Mouse (Mus musculus): ENCODE measurements at regions not wholly inside any gene's neighbourhood (a gene's known extent, or its start where the extent isn't known, plus 50 kb on each side); places are given as distances from the start of the nearest gene placed in this dataset.

DNA sequence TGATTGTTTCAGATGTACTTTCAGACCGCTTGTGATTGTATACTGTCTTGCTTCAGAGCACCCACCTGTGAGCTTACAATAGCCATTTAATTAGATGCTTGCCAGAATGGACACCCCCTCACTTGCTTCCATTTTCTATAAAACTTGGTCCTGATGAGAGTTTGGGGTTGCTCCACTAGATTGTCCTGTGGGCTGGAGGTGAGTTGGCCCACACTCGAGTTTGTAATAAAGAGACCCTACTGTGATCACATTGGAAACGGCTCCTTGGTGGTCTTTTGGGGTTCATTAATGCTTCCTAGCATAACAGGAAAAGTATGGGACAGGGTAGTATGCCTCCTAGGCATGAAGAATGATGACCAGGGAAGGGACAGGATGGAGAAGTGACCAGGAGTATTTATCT is 98.8 kb upstream of the Zfp648 start:
- Histone ChIP-seq H3K9me3 (replicated peaks; ENCODE audit: control insufficient read depth, low read length) (no peaks in the 10 kb centered on the region), H3K4me2 (ENCODE audit: low read depth, low read length) (no peak overlapping the region), H3K27me3 (ENCODE audit: control insufficient read depth, insufficient read depth, low read length) (no peaks in the 10 kb centered on the region), H3K36me3 (ENCODE audit: control insufficient read depth, insufficient read depth) (no peaks in the 10 kb centered on the region), H3K4me1 (ENCODE audit: control insufficient read depth, insufficient read depth, low read length) (peaks cover 13% of the 10 kb centered on the region), H3K27ac (ENCODE audit: low read length) (no peak overlapping the region), H3K9ac (ENCODE audit: low read length) (no peak overlapping the region), H3K4me3 (ENCODE audit: low read length) (no peak overlapping the region)
- WGBS, result 76% methylated on average over 3 of the region's 3 CpGs
- ATAC-seq (replicated peaks; ENCODE audit: extremely low read depth, insufficient read depth, low FRiP score), result no peak

DNA sequence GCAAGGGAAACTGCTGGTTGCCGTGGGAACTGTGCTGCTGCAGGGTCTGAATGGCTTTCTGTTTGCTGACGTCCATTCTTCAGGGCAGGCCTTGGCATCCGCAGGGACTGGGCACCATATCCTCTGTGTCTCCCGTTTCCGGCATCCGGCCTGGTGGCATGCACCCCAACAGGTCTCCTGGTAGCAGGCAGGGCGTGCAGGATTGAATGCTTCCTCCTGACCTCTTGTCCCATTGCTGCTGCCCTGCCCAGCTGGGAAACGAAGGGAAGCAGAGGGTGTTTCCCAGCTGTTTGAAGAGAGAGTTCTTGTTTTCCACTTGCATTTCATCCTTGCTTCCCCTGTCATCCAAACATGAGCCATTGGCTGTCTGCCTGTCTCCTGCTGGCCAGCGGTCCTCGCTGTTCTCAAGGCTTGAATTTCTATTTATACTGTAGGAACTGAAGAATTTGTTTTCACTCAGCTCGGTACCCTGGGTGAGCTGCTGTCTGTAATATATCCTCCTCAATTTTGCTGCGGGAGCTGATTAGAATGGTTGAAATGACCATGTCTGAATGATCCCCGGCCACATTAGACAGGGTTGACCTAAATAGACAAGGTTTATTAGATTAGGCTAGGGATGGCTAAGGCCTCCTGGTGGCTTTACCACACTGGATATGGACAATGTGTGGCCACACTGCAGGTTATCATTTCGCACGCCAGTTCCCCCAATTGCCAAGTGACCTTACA is 98.0 kb upstream of the Zfp648 start:
- 44% methylated on average over 15 of the region's 15 CpGs for WGBS

DNA sequence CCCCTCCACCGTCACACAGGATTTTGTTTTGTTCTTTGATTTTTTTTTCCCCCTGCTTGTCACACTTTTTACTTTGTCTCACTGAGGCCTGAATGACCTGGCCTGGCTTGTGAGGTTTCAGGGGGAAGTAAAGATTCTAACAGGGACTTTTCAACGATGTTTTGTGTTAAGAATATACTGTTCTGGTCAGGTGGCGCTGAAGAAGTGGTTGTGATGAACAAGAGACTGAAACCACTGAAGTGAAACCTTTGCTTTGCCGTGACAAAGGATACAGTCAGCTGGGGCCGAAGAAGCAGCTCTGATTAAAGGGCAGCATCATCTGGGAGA is 97.4 kb upstream of the Zfp648 start:
- no peak overlapping the region for H3K4me3 ChIP-seq (ENCODE audit: low read length)
- no peak overlapping the region for H3K4me2 ChIP-seq (ENCODE audit: low read depth, low read length)
- no peak for ATAC-seq (replicated peaks; ENCODE audit: extremely low read depth, insufficient read depth, low FRiP score)
- no peaks in the 10 kb centered on the region for H3K9me3 ChIP-seq (replicated peaks; ENCODE audit: control insufficient read depth, low read length)
- no peak overlapping the region for H3K9ac ChIP-seq (ENCODE audit: low read length)
- H3K4me1 ChIP-seq (ENCODE audit: control insufficient read depth, insufficient read depth, low read length), result peaks cover 13% of the 10 kb centered on the region
- H3K36me3 ChIP-seq (ENCODE audit: control insufficient read depth, insufficient read depth), result no peaks in the 10 kb centered on the region
- H3K27me3 ChIP-seq (ENCODE audit: control insufficient read depth, insufficient read depth, low read length), result no peaks in the 10 kb centered on the region
- WGBS, result 84% methylated on average over 5 of the region's 5 CpGs
- H3K27ac ChIP-seq (ENCODE audit: low read length), result peak overlapping the region; percentile 70

More for the DNA sequence above, 98.0 kb upstream of the Zfp648 start:
- H3K4me3 ChIP-seq (ENCODE audit: low read length), result no peak overlapping the region
- H3K27ac ChIP-seq (ENCODE audit: low read length), result peak overlapping the region; percentile 70
- peak overlapping the region; percentile 42; the same call in 1 of the 2 replicates for H3K4me2 ChIP-seq (ENCODE audit: low read depth, low read length)
- H3K9ac ChIP-seq (ENCODE audit: low read length), result no peak overlapping the region
- ATAC-seq (replicated peaks; ENCODE audit: extremely low read depth, insufficient read depth, low FRiP score), result peak; percentile 28; the same call in 1 of the 2 replicates
- peaks cover 13% of the 10 kb centered on the region for H3K4me1 ChIP-seq (ENCODE audit: control insufficient read depth, insufficient read depth, low read length)
- H3K36me3 ChIP-seq (ENCODE audit: control insufficient read depth, insufficient read depth), result no peaks in the 10 kb centered on the region
- H3K27me3 ChIP-seq (ENCODE audit: control insufficient read depth, insufficient read depth, low read length), result no peaks in the 10 kb centered on the region
- no peaks in the 10 kb centered on the region for H3K9me3 ChIP-seq (replicated peaks; ENCODE audit: control insufficient read depth, low read length)

DNA sequence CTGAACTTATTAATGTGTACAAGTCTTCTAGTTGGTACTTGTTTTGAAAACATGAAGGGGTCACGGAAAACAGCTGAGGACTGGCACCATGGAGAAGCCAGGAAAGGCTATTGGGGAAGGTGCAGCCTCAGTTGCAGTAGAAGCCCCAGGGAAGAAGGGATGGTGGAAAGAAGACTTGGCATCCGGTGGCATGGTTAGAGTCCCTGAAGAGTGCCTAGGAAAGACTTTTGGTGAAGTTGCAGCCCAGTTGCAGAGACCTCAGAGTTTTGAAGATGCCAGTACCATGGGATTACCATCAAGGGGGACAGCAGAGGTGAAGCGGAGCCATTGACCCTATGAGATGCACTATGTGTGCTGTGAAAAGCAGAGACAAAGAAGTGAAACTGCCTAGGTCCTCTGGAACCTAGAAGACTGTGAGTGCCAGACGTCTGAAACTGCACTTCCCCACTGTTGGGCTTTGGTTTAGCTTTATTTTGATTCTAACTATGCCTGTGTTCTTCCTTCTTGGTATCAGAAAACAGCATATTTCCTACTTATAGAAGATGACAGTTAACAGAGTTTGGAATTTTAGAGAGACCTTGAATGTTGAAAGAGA is 96.9 kb upstream of the Zfp648 start:
- Histone ChIP-seq H3K9me3 (replicated peaks; ENCODE audit: control insufficient read depth, low read length) (no peaks in the 10 kb centered on the region), H3K4me1 (ENCODE audit: control insufficient read depth, insufficient read depth, low read length) (peaks cover 13% of the 10 kb centered on the region), H3K27me3 (ENCODE audit: control insufficient read depth, insufficient read depth, low read length) (no peaks in the 10 kb centered on the region), H3K36me3 (ENCODE audit: control insufficient read depth, insufficient read depth) (no peaks in the 10 kb centered on the region), H3K4me2 (ENCODE audit: low read depth, low read length) (no peak overlapping the region), H3K9ac (ENCODE audit: low read length) (no peak overlapping the region), H3K27ac (ENCODE audit: low read length) (peak overlapping the region; percentile 70), H3K4me3 (ENCODE audit: low read length) (no peak overlapping the region)
- ATAC-seq (replicated peaks; ENCODE audit: extremely low read depth, insufficient read depth, low FRiP score), result no peak
- 78% methylated on average over 4 of the region's 4 CpGs for WGBS

DNA sequence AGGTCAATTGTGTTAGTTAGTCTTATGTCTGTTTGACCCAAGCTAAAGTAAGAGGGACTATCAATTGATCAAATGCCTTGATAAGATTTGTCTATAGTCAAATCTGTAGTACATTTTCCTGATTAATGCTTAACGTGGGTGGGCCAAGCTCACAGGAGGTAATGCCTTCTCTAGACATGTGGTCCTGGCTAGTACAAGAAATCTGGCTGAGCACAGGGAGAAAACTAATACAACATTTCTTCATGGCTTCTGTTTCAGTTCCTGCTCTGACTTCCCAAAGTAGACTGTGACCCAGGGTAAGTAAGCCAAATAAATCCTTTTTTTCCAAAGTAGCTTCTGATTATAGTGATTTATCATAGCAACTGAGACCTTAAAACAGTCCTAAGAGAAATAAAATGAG is 96.2 kb upstream of the Zfp648 start:
- no peaks in the 10 kb centered on the region for H3K9me3 ChIP-seq (replicated peaks; ENCODE audit: control insufficient read depth, low read length)
- 83% methylated on average over 1 of the region's 1 CpGs for WGBS
- no peaks in the 10 kb centered on the region for H3K36me3 ChIP-seq (ENCODE audit: control insufficient read depth, insufficient read depth)
- no peaks in the 10 kb centered on the region for H3K27me3 ChIP-seq (ENCODE audit: control insufficient read depth, insufficient read depth, low read length)
- H3K4me2 ChIP-seq (ENCODE audit: low read depth, low read length), result no peak overlapping the region
- no peak overlapping the region for H3K4me3 ChIP-seq (ENCODE audit: low read length)
- H3K9ac ChIP-seq (ENCODE audit: low read length), result no peak overlapping the region
- no peak overlapping the region for H3K27ac ChIP-seq (ENCODE audit: low read length)
- no peak for ATAC-seq (replicated peaks; ENCODE audit: extremely low read depth, insufficient read depth, low FRiP score)
- peaks cover 13% of the 10 kb centered on the region for H3K4me1 ChIP-seq (ENCODE audit: control insufficient read depth, insufficient read depth, low read length)

DNA sequence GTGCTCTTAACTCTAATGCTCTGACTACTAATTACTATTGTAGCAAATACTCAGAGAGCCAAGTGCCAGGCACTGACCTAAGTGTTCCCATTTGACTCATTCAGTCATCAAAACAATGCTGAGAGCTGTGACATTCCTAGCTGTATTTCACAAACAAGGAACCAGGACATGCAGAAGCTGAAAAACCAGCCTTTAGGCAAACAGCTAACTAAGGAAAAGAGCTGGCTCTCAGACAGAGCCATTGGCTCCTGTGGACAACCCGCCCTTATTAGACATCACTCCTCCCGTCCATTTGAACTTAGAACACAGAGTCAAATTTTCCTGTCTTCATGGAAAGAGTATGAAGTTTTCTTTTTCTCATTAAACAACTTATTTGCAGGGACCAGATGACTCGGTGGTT is 88.5 kb upstream of the Zfp648 start:
- Histone ChIP-seq H3K9me3 (replicated peaks; ENCODE audit: control insufficient read depth, low read length) (no peaks in the 10 kb centered on the region), H3K4me1 (ENCODE audit: control insufficient read depth, insufficient read depth, low read length) (peaks cover 4% of the 10 kb centered on the region), H3K27me3 (ENCODE audit: control insufficient read depth, insufficient read depth, low read length) (no peaks in the 10 kb centered on the region; the same call in 1 of the 2 replicates), H3K4me2 (ENCODE audit: low read depth, low read length) (no peak overlapping the region), H3K9ac (ENCODE audit: low read length) (no peak overlapping the region), H3K27ac (ENCODE audit: low read length) (no peak overlapping the region), H3K4me3 (ENCODE audit: low read length) (no peak overlapping the region), H3K36me3 (ENCODE audit: control insufficient read depth, insufficient read depth) (no peaks in the 10 kb centered on the region)
- ATAC-seq (replicated peaks; ENCODE audit: extremely low read depth, insufficient read depth, low FRiP score), result no peak
- 72% methylated on average over 3 of the region's 3 CpGs for WGBS

DNA sequence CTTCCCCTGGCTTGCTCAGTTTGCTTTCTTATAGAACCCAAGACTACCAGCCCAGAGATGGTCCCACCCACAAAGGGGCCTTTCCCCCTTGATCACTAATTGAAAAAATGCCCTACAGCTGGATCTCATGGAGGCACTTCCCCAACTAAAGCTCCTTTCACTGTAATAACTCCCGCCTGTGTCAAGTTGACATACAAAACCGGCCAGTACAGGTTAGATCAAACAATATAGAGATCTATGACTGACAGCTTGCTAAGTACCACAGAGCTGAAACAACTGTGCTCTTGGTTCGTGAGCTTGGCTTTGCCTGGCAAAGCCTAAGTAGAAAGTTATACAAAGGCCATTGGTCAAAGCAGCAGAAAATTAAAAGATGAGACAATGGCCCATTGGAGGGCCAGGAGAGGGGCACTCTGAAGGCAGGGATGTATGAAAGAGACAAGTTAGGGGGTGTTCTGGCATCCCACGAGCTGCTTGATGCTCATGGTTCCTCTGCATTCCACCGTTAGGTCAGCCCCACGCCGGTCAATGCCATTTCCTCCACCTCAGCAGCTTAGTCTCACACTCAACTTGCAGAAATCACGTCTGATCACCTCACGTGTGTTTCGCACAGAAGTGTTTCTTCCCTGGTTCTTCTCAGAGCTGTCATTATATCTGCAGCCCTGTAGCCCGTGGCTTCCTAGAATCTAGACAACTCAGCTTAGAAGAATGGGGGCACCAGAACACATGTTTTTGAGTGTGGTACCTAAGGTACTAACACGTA is 87.5 kb upstream of the Zfp648 start:
- no peaks in the 10 kb centered on the region for H3K36me3 ChIP-seq (ENCODE audit: control insufficient read depth, insufficient read depth)
- H3K9ac ChIP-seq (ENCODE audit: low read length), result no peak overlapping the region
- H3K9me3 ChIP-seq (replicated peaks; ENCODE audit: control insufficient read depth, low read length), result no peaks in the 10 kb centered on the region
- no peak for ATAC-seq (replicated peaks; ENCODE audit: extremely low read depth, insufficient read depth, low FRiP score)
- no peak overlapping the region for H3K4me2 ChIP-seq (ENCODE audit: low read depth, low read length)
- no peak overlapping the region for H3K4me3 ChIP-seq (ENCODE audit: low read length)
- WGBS, result 79% methylated on average over 12 of the region's 12 CpGs
- no peaks in the 10 kb centered on the region; the same call in 1 of the 2 replicates for H3K27me3 ChIP-seq (ENCODE audit: control insufficient read depth, insufficient read depth, low read length)
- no peak overlapping the region for H3K27ac ChIP-seq (ENCODE audit: low read length)
- peaks cover 12% of the 10 kb centered on the region for H3K4me1 ChIP-seq (ENCODE audit: control insufficient read depth, insufficient read depth, low read length)

DNA sequence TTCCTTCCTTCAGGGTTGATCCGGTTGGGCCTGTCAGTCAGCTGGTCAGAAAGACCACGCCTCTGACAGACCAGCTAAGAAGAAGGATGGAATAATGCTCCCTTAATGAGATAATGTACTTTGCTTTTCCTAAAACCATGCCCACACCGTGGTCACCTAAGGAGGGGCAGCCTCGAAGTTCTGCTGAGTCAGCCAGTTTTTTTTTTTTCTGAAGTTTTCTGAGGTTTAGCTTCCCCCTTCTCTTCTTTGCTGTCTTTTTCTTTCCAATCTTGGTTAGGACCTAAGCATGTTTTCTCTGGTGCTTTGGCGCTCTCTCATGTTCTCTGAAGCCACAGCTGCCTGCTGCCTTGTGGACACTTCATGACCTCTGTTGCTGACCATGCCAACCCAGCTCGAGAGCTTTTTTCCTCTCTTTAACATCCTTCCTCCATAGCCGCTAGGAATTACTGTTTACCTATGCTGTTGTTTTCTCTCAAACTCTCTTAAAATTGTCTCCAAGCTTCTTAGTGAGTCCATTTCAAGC is 84.7 kb upstream of the Zfp648 start:
- H3K27ac ChIP-seq (ENCODE audit: low read length), result no peak overlapping the region
- no peaks in the 10 kb centered on the region; the same call in 1 of the 2 replicates for H3K27me3 ChIP-seq (ENCODE audit: control insufficient read depth, insufficient read depth, low read length)
- no peaks in the 10 kb centered on the region for H3K36me3 ChIP-seq (ENCODE audit: control insufficient read depth, insufficient read depth)
- H3K4me2 ChIP-seq (ENCODE audit: low read depth, low read length), result no peak overlapping the region
- no peaks in the 10 kb centered on the region for H3K9me3 ChIP-seq (replicated peaks; ENCODE audit: control insufficient read depth, low read length)
- ATAC-seq (replicated peaks; ENCODE audit: extremely low read depth, insufficient read depth, low FRiP score), result no peak
- peaks cover 12% of the 10 kb centered on the region for H3K4me1 ChIP-seq (ENCODE audit: control insufficient read depth, insufficient read depth, low read length)
- no peak overlapping the region for H3K9ac ChIP-seq (ENCODE audit: low read length)
- 79% methylated on average over 7 of the region's 7 CpGs for WGBS
- H3K4me3 ChIP-seq (ENCODE audit: low read length), result no peak overlapping the region

DNA sequence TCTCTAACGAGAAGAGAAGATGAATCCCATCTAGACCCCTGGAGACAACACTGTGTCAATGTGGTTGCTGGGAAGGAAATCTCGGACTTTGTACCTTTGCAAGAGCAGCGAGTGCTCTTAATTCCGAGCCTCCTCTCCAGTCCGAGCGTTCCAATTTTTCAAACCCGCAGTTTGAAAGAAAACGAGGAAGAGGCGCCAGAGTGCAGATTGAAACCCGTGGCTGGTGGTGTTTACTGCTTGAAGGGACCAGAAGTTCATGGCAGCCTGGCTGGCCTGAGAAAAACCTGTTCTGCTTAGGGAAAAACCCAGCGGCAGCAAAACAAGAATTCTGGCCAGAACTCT is 83.7 kb upstream of the Zfp648 start:
- H3K27ac ChIP-seq (ENCODE audit: low read length), result no peak overlapping the region

More for the DNA sequence above, 83.7 kb upstream of the Zfp648 start:
- H3K4me1 ChIP-seq (ENCODE audit: control insufficient read depth, insufficient read depth, low read length), result peaks cover 12% of the 10 kb centered on the region
- ATAC-seq (replicated peaks; ENCODE audit: extremely low read depth, insufficient read depth, low FRiP score), result no peak
- 47% methylated on average over 11 of the region's 11 CpGs for WGBS
- no peaks in the 10 kb centered on the region; the same call in 1 of the 2 replicates for H3K27me3 ChIP-seq (ENCODE audit: control insufficient read depth, insufficient read depth, low read length)
- no peaks in the 10 kb centered on the region for H3K36me3 ChIP-seq (ENCODE audit: control insufficient read depth, insufficient read depth)
- no peaks in the 10 kb centered on the region for H3K9me3 ChIP-seq (replicated peaks; ENCODE audit: control insufficient read depth, low read length)
- no peak overlapping the region for H3K4me3 ChIP-seq (ENCODE audit: low read length)
- H3K4me2 ChIP-seq (ENCODE audit: low read depth, low read length), result peak overlapping the region; percentile 43
- 0 out of 2 replicates have a peak overlapping the region, but pooled peaks have one; percentile 11 for H3K9ac ChIP-seq (ENCODE audit: low read length)
